Mouse (Mus musculus) layer of hippocampus, adult 2 months (tissue): ENCODE measurements around the gene Polk. TPM values are rescaled to one million over a fixed set of nuclear protein-coding genes. Genes with fewer than 3 reads are reported as not detected.

Experiments
- DNase-seq, 2 experiments: peaks; one replicate each; pipeline ENCODE4 v3.0.0; 2022; ENCODE audit warnings: low spot score in 2 of 2
- H3K27ac ChIP-seq: fragments of 200-600 bp; 2 replicates; pipeline ENCODE4 v1.8.1; 2022
- H3K4me3 ChIP-seq: fragments of 200-600 bp; 2 replicates; pipeline ENCODE4 v1.8.1; 2022; ENCODE audit warnings: mild to moderate bottlenecking
- CTCF ChIP-seq: fragments of 200-600 bp; conservative IDR thresholded peaks from 2 replicates; pipeline ENCODE4 v1.8.1; 2022; ENCODE audit warnings: antibody characterized with exemption, mild to moderate bottlenecking, moderate library complexity
- total RNA-seq, 2 experiments: library from RNA; stranded (reverse); gene quantifications; 2 replicates each; pipeline ENCODE4 v1.2.3; 2021

Polk gene
- total RNA-seq, 2 experiments from 2014 or later = 10.0 to 11.9 TPM

DNA sequence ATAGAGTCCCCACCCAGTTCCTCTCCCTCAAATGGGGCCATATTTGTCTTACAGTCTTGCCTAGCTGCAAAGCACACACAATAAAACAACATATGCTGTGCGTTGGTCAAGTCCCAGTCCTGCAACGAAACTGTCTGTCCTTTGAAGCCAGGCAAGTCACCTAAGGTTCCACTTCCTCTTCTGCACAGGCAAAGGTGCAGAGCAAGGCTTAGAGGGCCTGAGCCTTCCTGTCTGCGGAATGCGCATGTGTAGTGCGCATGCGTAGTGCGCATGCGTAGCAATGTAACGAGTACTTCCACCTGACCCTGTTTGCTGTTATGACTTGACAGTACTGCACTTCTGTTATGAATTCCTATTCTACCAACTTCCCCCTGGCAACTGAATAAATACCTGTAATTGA, 26.1 kb downstream of the Polk start:
- no peak for TF ChIP-seq CTCF
- H3K4me3 ChIP-seq = no peak overlapping the region
- no peak overlapping the region for H3K27ac ChIP-seq
- DNase-seq = no peak

DNA sequence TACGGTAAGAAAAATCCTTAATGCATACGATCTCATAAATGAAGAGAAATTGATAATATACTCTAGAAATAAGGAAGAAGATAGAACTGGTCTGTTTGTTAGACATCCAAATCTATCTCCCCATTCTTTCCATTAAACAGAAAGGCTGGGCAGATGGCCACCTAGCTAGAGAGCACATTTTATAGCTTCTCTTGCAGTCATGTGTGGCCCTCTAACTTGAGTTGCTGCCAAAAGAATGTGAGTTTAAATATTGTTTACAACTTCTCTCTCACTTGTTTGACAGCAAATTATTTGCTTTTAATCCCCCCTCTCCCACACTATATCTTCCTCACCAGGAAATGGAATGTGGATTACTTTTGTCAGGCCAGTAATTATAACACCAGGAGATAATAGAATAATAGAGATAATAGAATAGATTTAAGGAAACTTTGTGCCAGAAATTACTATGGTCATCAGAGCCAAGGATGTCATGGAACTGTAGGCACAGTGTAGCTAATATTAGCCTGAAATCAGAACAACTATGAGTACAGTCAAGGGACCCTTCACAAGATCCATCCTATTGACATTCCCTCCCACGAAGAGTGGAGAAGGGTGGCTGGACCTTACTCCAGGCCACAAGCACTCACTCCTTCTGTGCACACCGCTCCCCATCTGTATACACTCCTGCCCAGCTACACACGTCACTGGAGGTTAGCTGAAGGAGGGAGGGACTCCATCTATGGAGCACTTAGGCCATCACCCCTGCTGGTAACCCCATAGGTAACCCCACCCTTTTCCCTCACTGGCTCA, 28.0 kb downstream of the Polk start:
- TF ChIP-seq CTCF = no peak
- DNase-seq = no peak
- no peak overlapping the region for H3K4me3 ChIP-seq
- H3K27ac ChIP-seq = no peak overlapping the region

DNA sequence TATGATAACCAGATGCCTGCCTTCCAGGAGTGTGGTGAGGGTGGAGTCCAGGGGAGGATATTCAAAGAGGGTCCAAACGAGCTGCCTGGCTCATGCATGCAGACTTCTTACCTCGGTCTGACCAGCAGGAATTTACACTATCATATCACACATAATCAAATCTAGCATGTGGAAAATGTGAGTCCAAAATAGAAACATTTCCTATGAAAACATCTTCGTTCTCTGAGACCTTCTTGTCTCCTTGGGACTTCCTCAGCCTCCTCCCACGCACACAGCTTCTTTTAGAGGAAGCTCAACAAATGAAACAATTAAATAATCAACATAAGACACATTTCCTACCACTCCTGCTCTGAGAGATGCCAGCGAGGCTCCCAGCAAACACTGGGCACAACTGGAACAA, 30.5 kb downstream of the Polk start:
- Histone ChIP-seq H3K4me3 (no peak overlapping the region), H3K27ac (peak overlapping the region; percentile 68)
- no peak for DNase-seq
- TF ChIP-seq CTCF = no peak

DNA sequence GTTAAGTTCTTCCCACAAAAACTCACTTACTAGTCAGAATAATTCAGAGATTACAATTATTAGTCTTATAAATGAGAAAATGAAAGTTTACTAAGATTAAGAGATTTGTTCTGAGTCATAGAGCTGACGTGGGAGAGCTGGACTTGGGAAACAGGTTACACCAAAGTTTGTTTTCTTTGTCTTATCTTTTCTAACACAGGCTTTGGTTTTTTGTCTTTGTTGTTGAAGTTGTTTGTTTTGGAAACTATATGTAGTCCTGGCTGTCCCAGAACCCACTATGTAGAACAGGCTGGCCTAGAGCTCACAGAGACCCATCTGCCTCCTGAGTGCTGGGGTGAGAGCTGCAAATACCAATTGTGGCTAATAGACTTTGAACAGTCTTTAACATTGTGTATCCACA, 31.1 kb downstream of the Polk start:
- H3K27ac ChIP-seq = peak overlapping the region; percentile 68
- H3K4me3 ChIP-seq = no peak overlapping the region
- no peak for DNase-seq
- TF ChIP-seq CTCF = no peak

DNA sequence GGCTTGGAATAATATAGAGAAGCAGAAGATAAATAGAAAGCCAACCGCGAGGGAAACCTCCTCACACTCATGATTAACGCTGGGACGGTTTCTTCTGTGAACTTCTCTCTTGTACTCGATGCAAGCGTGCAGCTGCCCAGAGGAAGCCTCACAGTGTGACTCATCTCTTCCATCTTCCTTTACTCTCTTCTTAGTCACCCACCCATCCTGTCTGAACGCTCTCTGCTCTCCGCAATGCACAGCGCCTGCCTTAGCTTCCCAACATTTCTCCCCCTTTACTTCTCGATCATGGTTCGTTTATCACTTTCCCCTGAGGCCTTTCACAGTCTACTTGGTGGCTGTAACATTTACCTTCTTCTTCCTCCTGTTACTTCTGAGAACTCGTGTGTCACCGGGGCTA, 31.7 kb downstream of the Polk start:
- H3K4me3 ChIP-seq = no peak overlapping the region
- no peak for TF ChIP-seq CTCF
- H3K27ac ChIP-seq = peak overlapping the region; percentile 63
- no peak for DNase-seq

DNA sequence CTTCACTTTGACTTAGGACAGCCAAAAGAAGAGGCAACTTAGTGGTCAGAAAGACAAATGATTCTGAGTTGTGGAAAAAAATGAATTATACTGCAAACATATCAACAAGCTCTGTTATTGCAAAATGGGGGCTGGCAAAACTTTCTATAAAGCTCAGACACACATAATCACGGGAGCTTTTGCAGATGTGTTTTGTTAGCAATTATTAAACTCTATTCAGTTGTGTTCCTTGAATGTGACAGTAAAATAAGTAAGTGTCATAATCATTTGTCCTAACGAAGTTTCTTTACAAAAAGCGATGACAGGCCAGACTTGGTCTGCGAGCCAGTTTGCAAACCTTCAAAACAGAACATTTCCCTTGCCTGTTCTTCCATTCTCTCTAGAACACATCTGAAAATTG, 34.8 kb downstream of the Polk start:
- no peak for DNase-seq
- no peak overlapping the region for H3K27ac ChIP-seq
- no peak overlapping the region for H3K4me3 ChIP-seq
- TF ChIP-seq CTCF = no peak

DNA sequence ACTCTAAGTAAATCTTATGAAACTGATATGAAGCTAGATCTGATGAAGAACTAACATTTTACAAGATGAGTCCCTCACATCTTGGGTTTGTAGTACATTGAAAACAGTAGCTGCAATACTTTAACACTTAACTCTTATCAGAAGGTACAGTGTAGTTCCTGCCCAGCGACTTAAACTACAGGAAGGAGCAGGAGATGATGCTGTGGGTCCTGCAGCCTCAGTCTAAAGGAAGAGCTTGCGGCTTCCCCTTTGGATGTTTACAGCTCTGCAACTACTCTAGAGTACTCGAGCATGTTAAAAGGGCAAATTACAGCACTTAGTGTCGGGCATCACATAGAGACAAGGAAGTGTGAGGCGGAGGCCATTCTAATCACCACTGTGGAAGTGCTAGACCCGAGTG, 36.1 kb downstream of the Polk start:
- H3K27ac ChIP-seq = no peak overlapping the region
- TF ChIP-seq CTCF = no peak
- DNase-seq = no peak
- H3K4me3 ChIP-seq = no peak overlapping the region

DNA sequence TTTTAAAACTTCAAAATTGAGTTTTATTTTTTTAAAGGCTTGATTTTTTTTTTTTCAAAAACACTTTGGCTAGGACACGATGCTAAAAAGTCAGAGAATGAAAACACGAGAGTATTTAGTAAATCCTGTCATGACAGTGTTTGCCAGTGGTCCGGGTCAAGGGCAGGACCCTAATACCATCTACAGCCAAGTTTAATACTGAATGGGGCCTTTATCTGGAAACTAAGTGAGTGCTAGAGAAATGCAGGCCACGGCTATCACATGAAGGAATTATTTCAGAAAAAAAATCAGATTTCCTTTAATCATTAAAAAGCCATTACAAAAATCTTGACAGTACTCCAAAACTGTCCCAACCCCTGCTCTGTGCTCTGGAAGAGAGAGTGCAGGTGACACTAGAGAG, 36.7 kb downstream of the Polk start:
- no peak for DNase-seq
- Histone ChIP-seq H3K4me3 (no peak overlapping the region), H3K27ac (no peak overlapping the region)
- no peak for TF ChIP-seq CTCF

DNA sequence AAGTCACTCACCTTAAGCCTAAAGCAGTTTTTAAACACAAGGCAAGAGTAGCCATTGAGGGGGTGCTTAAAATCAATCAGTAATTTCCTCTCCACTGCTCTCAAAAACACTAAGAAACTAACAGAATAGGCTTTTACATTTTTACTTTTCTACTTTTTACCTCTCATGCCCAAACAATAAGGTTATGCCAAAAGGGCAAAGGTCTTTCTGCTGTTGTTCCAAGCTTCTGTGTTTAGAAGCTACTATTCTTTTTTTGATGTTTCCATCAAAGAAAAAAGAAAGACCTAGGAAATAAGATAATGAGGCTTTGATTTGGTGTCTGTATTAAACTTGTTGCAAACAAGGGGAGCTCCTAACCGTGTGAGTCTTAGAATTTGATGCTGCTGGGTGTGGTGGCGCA, 42.5 kb downstream of the Polk start:
- no peak for TF ChIP-seq CTCF
- Histone ChIP-seq H3K27ac (peak overlapping the region; percentile 68; the same call in 1 of the 2 replicates), H3K4me3 (no peak overlapping the region)
- DNase-seq = no peak

DNA sequence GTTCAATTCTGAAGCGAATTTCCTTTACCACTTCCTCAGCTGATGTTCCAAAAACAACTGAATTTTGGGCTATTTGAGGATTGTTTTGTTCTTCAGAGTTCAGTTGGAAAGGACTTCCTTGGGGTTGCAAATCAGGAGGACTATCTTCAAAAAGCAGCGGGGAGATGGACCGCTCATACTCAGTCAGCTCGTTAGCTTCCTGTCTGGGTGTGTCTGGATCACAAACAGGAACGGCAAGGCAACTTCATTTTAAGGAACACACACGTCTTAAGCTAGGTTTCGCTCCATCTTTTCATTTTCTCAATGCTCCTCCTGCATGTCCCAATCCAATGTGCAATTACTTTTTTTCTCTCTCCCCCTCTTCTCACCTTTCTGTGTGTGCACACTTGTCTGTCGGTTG, 45.7 kb downstream of the Polk start:
- DNase-seq = no peak
- peak overlapping the region; percentile 59 for H3K27ac ChIP-seq
- H3K4me3 ChIP-seq = no peak overlapping the region
- no peak for TF ChIP-seq CTCF

DNA sequence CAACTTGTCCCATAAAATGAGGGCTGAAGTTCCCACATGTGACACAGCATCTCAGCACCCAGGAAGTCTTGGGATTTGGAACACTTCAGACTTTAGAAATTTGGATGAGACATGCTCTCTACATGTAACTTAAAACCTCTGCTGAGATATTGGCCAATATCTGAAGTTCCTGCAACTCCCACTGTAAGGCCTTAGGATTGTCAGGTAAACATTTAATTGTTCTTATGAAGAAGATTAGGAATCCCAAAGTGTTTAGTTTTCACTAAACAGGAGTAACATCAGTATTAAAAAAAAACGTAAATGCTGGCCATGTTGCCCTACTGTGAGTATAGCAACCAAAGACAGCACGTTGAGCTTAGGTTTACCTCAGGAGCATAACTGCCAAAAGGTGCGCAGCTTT, 51.9 kb downstream of the Polk start, which contains the start of gene Gm17622:
Gm17622 (plus strand) TSS at position 301 of the 400 bp plus-strand sequence.
- Histone ChIP-seq H3K4me3 (no peak within 1 kb of the TSS), H3K27ac (no peak within 1 kb of the TSS)
- TF ChIP-seq CTCF = no peak
- no peak for DNase-seq

DNA sequence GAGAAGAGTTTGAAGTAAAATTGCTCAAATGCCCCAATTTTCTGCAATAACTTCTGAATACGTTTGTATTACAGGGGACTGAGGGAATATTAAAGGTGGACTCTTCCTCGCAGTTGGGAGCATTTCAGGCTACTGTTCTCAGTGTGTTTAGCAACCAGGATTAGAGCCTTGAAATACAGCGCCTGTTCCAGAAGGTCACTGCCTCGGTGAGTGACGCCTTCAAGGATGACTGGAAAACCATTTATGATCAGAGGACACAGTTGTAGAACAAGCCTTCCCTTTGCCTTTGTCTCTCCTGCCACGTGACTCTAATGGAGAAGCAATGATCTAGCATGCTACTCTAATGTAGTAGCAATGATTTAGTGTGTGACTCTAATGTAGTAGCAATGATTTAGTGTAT, 54.4 kb downstream of the Polk start:
- DNase-seq = no peak
- TF ChIP-seq CTCF = no peak
- Histone ChIP-seq H3K27ac (no peak overlapping the region), H3K4me3 (no peak overlapping the region)

DNA sequence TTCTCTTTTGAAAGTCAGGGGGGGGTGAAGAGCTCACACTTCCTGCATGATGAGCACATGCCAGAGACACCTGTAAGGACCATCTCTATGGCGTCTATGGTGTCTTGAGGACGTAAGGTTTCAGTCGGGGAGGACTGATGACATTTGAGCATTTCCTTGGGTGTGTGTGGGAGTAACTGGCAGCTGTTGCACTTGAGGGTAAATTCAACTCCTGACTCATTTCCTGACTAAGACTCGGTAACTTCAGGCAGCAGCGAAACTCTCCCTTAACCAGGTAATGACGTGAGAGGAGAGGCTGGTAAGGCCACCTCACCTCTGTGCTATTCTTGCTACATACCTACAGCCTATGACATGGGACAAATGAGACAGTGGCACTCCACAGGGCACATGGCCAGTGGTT, 55.1 kb downstream of the Polk start:
- no peak overlapping the region for H3K27ac ChIP-seq
- DNase-seq = no peak
- no peak for TF ChIP-seq CTCF
- no peak overlapping the region for H3K4me3 ChIP-seq

DNA sequence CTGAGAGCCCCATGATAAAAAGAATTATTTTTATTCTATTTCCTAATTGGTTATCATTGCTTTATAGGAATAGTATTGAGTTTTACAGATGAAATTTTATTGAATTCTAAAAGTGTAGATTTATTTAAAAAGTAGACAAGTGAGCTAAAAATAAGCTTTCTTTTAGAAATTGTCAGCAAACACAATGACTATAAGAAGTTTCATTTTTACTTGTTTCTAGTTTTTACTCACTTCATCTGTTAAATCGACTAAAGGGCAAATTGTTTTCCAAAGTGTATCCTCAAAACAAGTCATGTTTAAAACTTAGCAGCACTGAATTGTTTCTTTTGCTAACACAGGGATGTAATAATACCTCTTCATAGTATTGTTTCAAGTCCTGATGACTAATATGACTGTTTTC, 63.4 kb downstream of the Polk start:
- DNase-seq = no peak
- H3K27ac ChIP-seq = no peak overlapping the region
- no peak overlapping the region for H3K4me3 ChIP-seq
- TF ChIP-seq CTCF = no peak

DNA sequence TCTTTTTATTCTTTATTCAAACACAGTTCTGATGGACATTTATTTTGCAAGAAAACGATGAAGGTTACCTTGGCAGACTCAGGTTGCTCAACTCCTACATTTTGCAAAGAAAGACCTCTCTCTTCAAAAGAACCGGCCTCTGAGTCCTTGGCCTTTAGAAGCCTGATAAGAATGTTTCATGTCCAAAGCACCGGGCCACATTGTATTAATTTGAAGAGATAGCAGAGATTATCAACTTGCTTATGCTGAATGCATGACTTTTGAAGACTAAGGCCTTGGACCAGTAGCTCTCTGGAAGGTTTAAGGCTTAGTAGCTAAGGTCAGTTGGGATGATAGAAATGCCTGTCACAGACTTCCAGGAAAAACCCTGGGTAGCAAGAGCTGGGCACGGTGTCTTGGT, 65.2 kb downstream of the Polk start:
- no peak for DNase-seq
- TF ChIP-seq CTCF = no peak
- H3K27ac ChIP-seq = no peak overlapping the region
- no peak overlapping the region for H3K4me3 ChIP-seq
